Mouse (Mus musculus) layer of hippocampus, adult 9-10 months (tissue): Measurements from ENCODE around the gene Myo9b.

ENCODE experiments used
- DNase-seq: peaks from one replicate; pipeline ENCODE4 v3.0.0; 2022; ENCODE audit warnings: low spot score

Myo9b gene

DNA sequence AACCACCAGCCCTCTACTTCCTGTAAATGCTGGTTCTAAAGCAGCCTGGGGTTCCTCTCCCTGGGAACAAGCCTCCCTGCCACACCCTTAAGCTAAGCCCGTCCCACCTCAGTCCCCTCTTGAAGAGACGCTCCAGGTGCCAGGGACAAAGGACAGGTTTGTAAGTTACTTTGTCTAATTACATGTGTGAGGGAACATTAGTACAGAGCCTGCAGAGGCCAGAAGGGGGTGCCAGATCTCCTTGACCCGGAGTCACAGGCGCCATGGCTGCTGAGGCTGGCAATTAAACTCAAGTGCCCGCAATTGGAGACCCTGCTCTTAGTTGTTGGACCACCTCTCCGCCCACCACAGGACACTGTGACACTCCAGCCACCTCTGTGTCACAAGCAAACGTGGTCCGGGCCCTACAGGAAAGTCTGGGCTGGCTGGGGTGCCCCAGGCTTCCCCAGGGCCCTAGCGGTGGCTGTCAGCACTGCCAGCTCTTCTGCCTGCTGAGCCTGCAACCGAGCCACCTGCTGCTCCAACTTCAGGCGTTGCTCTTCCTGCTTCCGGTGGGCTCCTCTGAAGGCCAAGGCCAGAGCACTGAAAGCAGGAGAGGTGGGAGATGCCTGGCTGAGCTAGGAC is 112.8 kb downstream of the Myo9b start:
- no peak for DNase-seq

DNA sequence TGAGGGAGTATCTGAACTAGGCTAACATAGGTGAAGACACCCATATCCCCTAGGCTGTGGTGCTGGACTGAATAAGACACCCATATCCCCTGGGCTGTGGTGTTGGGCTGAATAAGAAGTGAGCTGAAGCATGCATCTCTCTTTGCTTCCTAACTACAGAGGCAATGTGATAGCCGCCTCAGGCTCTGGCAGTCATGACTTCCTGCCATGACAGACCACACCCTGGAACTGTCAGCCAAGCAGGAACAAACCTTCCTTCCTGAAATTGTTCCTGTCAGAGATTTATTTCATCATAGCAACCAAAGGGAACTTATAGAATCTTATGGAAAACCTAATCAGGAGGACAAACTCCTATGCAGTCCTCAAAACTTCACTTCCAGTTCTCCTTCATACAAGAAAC is 115.8 kb downstream of the Myo9b start:
- DNase-seq, result no peak

DNA sequence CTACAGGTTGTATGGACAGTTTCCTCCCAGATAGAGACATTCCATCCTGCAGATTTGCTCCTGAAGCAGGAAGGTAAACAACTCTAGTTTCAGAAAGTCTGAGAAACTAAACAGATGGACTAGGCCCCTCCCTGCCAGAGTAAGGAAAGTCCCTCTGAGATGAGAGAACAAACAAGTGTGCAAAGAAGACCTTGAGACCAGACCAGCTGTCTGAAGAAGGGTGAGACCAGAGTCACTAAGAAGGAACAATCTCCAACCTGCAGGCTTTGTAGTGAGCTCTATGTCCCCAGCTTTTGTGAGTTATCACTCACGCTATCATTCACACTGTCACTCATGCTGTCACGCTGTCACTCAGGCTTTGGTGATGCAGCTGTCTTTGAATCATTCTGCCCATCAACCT is 119.2 kb downstream of the Myo9b start:
- DNase-seq, result no peak

DNA sequence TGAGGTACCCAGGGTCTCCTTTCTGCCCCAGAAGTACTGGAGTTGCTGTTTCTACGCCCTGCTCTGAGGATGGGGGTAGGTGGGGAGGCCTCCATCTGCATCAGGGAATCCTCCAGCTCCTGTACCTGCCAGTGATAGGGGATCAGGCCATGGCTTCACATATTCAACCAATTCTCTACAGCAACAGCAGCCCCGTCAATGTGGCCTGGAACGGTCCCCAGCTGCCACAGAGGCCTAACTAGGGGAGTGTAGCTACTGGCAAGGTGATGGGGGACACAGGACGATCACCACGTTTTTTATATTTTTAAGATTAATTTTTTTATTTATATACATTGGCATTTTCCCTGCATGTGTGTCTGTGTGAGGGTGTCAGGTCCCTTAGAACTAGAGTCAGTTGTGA is 119.9 kb downstream of the Myo9b start:
- DNase-seq, result no peak

DNA sequence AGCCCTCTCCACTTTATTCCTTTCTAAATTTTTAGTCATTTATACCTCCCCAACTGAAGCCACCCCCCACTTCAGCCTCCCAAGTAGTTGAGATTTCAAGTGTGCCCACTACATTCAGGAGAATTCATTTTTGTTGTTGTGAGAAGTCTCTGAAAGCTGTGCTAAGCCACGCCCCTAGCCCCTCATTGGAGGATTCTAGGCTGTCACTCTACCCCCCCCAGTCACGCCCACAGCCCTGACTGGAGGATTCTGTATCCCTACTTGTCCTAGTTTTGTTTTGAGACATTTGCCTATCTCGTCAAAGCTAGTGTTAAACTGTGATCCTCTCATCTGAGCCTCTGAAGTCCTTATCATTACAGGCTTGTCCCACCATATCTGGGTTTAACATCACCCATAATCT is 120.4 kb downstream of the Myo9b start:
- no peak for DNase-seq

DNA sequence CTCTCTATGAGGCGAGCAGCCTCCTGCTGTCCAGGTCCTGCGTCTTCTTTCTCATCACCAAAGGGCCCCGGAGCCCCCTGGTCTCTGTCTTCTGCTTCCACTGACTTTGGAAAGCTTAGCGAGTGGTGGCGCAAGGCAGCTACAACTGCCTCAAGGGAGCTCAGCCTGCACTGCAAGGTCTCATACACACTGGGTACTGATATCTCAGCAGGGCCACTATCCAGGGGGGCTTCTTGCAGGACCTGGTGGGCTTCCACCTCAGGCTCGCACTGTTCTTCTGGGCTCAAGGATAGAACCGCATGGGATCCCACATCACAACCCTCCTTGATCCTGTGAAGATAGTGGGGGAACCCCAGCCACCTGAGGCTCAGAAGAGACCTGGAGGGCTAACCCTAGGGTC is 122.0 kb downstream of the Myo9b start:
- no peak for DNase-seq

DNA sequence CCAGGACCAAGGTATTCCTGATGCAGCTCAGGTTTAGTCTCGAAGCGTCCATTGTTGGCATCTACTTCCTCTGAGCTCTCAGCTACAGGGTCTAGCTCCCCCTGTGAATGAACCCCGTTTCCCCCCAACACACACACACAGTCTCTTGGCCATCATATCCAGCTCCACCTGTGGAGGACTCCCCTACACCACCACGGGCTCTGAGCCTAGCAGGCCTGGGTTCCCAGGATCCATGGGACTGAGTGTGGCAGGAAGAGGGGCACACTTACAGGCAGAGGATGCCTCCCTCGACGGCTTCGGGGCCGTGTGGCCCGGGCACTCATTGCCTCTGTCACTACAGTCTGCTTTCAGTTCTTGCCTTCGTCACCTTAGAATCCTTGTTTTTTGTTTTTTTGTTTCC is 122.6 kb downstream of the Myo9b start:
- DNase-seq, result no peak

DNA sequence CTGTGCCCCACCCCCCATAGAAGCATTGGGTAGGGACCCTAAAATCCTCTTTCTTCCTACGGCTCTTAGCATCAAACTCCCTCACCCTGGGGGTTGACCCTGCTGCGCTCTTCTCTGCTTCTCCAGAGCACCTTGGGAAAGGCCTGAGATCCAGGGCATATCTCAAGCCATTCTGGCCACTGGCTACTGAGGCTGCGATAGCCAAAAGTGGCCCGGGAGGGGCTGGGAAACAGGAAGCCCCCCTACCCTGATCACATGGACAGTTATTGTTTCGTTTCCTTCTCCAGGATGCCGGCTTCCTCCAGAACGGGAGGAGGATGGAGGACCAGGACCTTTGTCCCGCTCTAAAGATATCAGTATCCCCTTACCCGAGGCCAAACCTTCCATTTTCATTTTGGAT is 123.1 kb downstream of the Myo9b start, which contains the start of gene Ushbp1:
Gene Ushbp1, minus strand, starts transcription at position 174 of the 400 bp plus-strand sequence.
- DNase-seq, result no peak

DNA sequence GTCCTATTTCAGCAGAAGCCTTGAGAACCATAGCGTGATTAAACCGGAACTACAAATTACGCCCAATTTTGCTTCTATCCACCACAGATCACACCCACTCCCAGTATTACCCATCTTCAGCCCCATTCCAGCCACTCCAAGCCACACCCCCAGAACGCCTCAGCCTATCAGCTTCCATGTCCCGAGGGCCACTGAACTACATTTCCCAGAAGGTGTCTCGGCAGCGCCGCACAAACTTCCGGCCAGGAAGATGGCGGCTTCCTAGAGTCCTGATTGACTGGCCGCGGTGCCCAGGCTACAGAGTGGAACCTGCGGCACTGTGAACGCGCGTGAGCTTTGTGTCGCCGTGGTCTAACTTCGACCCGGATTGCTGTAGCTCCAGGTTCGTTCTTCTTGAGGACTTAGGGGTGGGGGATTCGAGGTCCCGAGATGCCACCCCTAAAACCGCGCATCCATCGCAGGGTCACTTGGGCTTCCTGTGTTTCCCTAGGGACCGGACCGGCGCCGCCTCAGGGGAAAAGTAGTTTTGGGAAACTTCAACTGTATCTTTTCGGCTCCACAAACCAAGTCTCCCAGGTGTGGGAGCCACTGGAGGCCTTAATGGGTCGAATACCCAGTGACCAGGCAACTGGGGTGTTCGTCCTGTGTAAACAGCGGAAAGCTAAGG is 124.3 kb downstream of the Myo9b start, which contains the start of gene Babam1:
Gene Babam1, plus strand, starts transcription at position 223 of the 667 bp plus-strand sequence.
- DNase-seq, result peak; percentile 86

DNA sequence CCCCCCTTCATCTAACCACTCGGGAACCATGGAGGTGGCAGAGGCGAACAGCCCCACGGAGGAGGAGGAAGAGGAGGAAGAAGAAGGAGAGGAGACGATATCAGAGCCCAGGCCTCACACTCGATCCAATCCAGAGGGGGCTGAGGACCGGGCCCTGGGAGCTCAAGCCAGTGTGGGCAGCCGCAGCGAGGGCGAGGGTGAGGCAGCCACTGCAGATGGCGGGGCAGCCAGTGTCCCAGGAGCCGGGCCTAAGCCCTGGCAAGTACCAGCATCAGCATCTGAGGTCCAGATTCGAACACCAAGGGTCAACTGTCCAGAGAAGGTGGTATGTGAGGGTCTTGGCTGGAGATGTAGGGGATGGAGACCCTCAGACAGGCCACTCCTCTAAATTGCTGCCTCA is 125.2 kb downstream of the Myo9b start:
- DNase-seq, result no peak

DNA sequence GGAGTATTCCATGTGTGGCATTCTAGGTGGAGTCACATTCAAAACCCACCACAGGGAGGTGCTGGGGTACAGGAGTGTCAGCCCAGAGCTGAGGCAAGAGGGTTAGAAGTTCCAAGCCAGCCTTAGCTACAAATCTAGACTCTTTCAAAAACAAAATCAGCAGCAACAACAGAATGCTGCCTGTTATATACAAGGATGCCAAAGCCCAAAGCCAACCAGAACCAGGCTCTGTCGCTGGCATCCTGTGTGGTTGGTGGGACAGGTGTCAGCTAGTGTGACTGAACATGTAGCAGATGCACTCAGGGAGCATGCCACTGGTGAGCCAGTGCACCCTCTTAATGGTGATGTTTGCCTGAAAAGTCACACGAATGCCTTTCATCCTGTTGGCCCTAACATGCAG is 128.3 kb downstream of the Myo9b start:
- DNase-seq, result no peak

DNA sequence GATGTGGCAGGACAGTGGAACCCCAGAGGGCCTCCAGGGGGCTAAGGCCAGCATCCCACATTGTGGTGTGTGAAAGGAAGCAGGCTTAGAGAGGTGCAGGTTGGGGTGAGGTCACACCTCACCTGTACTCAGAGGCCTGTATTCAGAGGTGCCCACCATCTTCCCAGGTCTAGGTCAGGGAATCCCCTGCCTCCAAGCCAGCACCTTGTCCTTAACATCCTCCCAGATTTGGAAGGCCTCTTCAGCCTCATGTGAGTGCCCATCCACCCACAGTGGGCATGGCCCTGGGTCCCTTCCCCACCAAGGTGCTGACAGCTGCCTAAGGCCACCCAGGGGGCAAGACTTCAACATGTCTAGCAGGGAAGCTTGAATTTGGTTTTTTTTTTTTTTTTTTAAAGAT is 128.9 kb downstream of the Myo9b start:
- DNase-seq, result no peak

DNA sequence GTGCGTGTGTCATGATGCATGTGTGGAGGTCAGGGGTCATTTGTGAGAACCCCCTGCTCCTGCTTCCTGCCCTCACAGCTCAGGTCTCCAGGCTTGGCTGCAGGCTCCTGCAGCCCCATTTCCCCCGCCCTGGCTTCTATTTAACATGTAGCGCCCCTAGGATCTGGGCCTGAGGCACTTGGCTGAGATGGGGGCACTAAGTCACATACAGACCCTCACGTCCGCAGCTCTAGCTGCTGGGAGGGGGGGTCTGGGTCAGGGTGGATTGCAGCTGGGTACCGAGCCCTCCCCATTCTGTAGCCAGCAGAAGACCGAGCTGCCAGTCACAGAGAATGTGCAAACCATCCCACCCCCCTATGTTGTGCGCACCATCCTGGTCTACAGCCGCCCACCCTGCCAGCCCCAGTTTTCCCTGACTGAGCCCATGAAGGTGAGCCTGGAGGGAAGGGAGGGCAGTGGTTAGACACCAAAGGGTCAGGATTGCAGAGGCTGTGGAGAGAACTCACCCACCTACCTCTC is 130.0 kb downstream of the Myo9b start:
- no peak for DNase-seq

DNA sequence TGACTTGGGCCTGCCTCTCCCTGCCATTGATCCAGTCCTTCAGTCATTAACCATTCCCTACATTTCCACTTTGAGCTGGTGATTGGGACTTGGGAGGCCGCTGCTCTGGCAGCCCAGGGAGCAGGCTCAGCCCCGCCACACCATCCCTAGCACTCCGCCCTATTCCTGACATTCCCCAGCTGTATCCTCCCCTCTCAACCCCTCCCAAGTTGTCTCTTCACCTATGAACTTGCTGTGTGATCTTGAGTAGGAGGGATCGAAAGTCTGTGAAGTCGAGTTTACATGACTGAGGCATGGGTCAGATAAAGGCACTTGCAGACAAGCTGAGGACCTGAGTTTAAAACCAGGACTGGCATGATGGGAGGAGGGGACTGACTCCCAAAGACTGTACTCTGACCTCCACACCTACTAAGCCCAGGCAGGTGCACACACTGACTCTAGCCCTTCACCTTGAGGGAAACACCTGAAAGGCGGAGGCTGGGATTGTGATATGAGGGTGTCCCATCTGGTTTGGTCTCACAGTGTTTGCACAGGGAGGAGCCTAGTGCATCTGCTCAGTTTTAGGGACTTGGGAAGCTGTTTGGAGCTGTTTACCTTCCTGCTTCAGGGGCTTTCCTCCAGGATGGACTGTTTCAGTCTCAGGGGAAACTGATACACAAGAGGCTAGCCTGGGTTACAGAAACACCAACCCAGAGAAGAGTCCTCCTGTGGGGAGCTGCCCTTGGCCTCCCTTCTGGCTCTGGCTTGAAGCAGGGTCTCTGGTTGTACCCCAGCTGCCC is 130.8 kb downstream of the Myo9b start:
- DNase-seq, result no peak

DNA sequence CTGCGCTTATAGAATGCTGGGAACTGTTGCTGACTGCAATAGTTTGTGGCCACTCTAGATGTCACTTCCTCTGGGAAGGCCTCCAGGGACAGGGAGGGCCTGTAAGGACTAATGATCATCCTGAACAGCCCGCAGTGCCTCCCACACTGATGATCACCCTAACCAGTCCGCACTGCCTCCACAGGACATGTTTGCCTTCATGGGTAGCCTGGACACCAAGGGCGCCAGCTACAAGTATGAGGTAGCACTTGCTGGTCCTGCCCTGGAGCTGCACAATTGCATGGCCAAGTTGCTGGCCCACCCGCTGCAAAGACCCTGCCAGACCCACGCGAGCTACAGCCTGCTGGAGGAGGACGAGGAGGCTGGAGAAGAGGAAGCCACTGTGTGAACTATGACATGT is 131.5 kb downstream of the Myo9b start:
- DNase-seq, result no peak

DNA sequence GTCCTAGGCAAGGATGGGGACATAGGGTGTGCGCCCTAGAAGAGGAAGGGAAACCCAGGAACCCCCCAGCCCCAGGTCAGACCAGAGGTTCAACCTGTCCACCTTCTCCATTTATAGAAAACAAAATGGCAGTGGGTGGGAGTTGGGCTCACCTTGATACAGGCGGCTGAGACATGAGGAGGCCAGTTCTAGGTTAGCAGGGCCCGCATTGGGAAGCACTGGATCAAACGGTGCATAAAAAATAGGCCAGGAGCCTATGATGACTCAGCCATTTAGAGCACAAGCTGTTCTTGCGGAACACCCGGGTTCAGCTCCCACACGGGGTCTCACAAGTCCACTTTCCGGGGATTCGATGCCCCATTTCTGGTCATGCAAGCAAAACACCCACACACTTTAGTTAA is 132.4 kb downstream of the Myo9b start:
- no peak for DNase-seq

DNA sequence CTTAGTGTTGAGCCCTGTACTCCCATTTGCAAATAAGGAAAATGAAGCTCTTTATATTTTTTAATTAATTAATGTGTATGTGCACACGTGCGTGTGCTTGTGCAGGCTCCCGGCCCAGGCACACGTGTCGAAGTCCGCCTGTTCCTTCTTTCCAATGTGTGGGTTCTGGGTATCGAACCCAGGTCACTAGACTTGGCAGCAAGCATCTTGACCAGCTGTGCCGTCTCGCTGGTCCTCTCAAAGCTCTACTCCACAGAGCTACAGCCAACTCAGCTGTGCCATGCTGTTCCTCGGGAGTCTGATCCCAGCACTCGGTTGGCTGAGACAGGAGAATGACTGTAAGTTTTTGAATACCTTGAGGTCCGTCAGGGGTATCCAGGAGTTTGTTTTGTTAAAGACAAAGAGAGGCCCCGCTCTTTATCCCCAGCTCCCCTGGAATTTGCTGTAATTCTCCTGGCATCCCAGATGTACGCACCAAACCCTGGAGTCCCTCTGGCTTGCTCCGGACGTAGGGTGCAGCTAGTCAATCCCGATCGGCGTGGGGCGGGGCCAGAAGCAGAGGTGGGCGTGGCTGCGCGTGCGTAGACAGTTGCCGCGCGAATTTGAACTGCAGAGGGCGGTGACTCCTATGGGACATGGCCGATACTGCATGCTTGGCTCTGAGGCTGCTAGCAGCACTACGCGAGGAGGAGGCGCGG is 133.0 kb downstream of the Myo9b start, which contains the start of gene Ankle1:
Gene Ankle1, plus strand, starts transcription at position 610 of the 698 bp plus-strand sequence.
- peak; percentile 92 for DNase-seq

DNA sequence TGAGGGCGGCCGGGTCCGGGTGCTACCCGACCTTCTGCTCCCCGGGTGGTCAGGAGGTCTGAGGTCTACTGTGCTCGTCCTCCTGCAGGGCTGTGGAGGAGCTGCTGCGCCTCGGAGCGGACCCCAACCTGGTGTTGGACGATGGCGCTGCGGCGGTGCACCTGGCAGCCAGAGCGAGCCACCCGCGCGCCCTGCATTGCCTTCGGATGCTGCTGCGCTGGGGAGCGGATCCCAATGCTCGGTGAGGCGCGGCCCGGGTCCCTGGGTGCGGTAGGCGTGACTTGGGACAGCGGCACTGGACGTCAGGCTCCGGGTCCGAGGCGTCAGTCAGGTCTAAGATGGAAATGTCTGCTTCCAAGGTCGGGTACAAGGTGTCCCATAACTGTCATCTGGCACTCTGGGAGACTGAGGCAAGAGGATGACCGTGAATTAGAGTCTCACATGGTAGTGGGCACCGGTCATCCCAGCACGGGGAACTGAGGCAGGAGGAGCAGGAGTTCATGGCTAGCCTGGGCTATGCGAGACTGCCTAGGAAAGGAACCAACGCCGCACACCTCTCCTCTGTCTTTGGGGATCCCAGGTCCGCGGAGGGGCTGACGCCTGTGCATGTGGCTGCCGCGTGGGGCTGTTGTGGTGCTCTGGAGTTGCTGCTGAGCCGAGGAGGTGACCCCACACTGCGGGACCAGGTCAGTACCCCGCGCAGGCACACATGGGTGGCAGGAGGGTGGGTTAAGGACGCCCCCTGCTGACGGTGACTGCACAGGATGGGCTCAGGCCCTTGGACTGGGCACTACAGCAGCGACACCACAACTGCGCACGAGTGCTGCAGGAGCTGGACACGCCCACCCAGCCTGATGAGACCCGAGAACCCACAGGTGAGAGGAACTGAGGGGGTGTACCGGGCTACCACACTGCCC is 133.8 kb downstream of the Myo9b start:
- no peak for DNase-seq

DNA sequence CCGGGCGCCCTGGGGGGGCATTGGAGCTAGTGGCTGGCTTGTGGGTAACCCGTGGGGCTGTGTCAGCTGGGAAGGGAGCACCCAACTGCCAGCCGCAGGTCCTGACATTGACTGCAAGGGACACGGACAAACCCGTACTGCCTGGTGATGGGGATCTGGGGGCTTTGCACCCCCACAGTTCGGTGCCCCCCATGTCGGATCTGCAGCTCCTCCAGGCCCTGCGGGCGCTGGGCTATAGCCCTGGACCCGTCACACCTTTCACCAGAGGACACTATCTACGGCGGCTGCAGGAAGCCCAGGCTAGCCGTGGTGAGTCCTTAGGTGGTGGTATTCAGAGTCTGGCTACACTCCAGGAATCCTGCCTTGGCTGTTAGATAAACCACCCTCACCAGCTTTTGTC is 134.9 kb downstream of the Myo9b start:
- no peak for DNase-seq

DNA sequence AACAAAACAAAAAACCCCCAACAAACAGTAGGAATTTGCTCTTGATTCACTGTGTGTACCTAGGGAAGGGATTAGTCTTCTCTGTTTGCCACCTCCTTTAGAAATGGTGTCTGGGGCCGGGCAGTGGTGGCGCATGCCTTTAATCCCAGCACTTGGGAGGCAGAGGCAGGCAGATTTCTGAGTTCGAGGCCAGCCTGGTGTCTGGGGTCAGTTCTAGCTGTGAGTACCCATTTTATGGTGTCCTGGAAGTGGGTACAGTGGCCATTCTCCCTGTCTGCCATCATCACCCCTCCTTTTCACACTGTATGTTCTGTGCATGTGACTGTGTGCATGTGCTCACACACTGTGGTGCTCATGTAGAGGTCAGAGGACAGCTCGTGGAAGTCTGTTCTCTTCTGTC is 135.7 kb downstream of the Myo9b start:
- DNase-seq, result no peak
